Mouse (Mus musculus): Measurements from ENCODE around the gene Rnf8.

GRCm38 (mm10) chr17:29679038-29679767 lies 64.6 kb downstream of the Rnf8 start:
- no peak for TF ChIP-seq CTCF (IDR thresholded peaks at IDR 0.05; ENCODE audit: control insufficient read depth, insufficient read depth, low read length)
- TF ChIP-seq POLR2A (IDR thresholded peaks at IDR 0.05; ENCODE audit: borderline replicate concordance, control insufficient read depth, low read depth, low read length), result no peak

All from bone marrow, adult 2 months (tissue).